Mouse (Mus musculus): ENCODE results near the gene Fbxl19.

The Fbxl19 gene

GRCm38 (mm10) chr7:127744366-127745045, at the start of gene Fbxl19:
Gene Fbxl19 (plus strand): TSS chr7:127744543.
- peak; percentile 79 for DNase-seq

- no peak for DNase-seq
These were observed 45.4 kb upstream of the Fbxl19 start for GRCm38 (mm10) chr7:127698986-127699385.

DNA sequence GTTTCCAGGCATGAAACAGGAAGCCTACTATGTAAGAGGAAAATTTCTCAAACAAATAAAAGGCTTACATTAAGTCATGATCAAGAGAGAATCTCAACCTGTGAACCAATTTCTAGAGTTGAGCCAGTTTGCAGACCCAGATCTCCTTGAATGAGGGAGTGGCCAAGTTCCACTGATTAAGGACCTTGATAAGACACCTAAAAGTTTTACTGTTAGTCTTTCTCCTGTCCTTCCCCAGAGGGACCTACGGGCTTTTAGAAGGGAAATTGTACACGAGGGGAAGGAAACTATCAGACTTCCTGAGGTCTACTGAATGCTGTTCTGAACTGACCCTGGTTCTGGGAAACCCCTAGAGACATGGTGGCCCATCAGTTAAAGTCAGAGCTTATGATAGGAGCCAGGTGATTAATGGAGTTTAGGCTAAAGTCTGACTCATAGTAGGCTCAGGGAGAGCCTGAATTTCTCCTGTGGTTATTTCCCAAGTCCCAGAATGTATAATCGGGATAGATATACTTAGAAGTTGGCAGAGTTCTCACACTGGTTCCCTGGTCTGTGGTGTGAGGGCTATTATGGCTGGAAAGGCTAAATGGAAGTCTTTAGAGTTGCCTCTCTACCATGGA, 43.5 kb upstream of the Fbxl19 start:
- no peak for DNase-seq

DNA sequence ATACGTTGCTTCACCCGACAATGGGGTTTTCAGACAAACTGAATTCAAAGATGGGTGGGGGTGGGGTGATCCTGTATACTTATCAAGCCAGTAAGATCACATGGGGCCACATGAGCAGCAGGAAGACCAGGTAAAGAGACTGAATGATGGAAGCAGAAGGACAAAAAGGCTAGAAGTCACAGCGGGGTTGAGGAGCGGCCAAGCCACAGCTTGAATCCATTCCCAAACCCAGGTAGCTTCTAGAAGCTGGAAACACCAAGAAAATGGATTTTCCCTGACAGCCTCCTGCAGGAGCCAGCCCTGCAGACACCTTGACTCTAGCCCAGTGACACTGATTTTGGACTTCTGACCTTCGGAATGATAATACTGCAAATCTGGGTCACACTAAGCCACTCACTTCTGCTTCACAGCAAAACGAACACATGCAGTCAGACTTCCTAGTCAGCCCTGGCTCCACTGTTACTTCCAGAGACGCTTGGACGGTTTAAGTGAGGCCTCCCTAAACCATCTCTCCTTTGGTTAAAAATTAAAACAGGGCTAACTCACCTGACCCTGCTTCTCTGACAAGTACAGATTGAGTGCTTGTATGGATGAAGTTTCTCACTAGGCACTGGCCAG, 40.7 kb upstream of the Fbxl19 start:
- DNase-seq, result peak; percentile 49

GRCm38 (mm10) chr7:127704598-127704997, 39.7 kb upstream of the Fbxl19 start:
- DNase-seq, result peak; percentile 51

- DNase-seq, result peak; percentile 86
These were observed 38.6 kb upstream of the Fbxl19 start for GRCm38 (mm10) chr7:127705706-127706105.

DNA sequence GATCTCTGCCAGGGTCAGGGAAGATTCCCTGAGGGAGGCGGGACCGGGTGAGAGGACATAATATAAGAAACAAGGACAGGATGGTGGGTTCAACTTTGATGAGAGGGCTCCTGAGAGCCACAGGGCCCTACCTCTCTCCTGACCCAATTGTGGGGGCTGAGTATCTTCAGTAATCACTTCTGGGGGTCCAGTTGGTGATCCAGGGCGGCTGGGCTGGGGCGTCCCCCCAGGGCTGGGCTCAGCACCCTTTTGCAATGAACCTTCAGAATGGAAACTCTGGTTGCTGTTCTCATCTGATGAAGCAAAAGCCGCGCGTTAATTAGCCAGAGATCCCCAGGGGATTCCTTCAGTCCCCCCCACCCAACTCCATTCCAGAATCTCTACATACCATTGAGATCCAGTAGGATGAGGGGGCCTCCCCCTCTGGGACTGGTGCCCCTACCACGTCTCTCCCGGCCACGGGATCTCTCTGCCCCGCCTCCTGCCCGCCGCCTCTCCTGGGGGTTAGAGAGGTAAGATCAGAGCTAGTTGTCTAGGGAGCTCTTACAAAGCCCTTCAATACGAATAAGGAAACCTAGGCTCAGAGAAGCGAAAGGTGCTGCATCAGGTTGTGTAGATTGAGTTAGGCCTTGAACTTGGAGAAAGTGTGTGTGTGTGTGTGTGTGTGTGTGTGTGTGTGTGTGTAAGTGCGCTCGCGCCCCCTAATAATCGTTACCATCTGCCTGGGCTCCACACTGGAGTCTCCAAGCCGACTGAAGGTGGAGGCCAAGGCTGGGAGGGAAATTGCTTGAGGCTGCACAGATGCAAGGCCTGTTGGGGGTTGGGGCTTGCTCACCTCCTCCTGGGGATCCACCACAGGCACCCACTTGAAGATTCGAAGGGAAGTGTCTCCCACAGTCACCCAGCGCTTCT, 37.0 kb upstream of the Fbxl19 start:
- peak; percentile 67 for DNase-seq

DNA sequence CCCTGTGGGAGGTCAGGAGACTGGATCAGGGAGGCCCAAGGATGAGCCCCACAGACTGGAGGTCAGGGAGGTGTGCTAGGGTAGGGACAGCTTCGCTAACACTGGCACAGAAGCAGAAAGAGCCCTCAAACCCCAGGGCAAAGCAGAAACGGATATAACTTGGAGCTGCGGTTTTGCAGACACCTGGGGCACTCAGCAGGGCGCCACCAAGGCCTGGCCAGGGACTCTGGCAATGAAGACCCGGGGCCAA, 36.5 kb upstream of the Fbxl19 start:
- DNase-seq, result no peak

- peak; percentile 88 for DNase-seq
These were observed 35.9 kb upstream of the Fbxl19 start, which contains the start of gene Bcl7c for GRCm38 (mm10) chr7:127708207-127709078. Gene Bcl7c (minus strand): TSS chr7:127708933.

- no peak for DNase-seq
These were observed 34.9 kb upstream of the Fbxl19 start for GRCm38 (mm10) chr7:127709261-127709979.

DNA sequence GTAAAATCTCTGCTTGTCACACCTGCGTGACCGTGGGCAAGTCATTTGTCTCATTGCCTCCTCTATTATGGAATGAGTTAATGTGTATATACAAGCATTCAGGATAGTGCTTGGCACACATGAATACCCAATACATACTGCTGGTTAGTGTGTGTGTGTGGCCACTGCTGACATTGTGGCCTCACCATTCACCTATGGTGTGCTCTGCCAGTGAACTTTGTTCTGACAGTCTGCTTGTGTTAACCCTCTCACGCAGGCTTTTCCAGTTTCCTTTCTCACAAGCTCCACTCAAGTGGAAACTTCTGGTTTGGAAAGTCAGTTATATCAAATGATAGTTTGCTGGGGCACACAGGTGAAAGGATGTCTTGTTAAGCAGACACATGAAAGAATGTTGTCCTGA, 33.3 kb upstream of the Fbxl19 start:
- no peak for DNase-seq

DNA sequence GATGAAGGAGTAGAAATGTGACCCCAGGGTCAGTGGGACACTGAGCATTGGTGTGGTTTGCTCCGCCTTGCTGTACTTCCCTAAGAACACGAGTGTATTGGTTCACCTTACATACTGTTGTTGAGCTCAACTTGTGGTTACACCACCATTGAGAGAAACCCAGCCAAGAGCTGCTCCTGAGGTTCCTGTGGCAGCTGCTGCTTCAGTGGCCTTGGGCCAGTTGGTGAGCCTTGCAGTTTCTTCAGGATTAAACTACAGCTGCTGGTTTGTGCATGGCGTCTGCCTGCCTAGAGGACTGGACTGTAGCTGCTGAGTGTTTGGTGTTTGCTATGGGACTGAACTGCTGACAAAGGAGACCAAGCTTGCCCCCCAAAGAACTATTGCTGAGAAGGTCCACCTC, 32.9 kb upstream of the Fbxl19 start:
- DNase-seq, result peak; percentile 43

GRCm38 (mm10) chr7:127712461-127713385, 31.6 kb upstream of the Fbxl19 start, which contains the start of gene Ctf1:
Gene Ctf1 (plus strand): TSS chr7:127712736.
- DNase-seq, result peak; percentile 78

DNA sequence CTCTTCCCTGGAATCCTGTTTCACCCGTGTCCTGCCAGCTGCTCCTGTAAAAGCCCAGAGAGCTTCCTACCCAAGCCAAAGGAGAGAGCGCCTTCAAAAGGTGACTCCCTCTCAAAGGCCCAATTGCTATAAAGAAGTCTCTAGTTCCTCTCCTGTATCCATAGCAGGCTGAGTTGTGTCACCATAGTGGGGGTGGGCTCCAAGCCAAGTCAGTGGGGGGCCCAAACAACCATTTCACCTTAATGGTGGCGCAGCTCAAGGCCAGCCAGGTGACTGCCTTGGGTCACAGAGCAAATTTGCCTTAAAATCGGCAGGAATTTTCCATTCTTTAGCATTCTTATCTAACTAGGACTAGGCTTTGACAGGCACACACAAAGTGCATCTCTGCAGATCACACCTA, 29.5 kb upstream of the Fbxl19 start:
- DNase-seq, result peak; percentile 53

DNA sequence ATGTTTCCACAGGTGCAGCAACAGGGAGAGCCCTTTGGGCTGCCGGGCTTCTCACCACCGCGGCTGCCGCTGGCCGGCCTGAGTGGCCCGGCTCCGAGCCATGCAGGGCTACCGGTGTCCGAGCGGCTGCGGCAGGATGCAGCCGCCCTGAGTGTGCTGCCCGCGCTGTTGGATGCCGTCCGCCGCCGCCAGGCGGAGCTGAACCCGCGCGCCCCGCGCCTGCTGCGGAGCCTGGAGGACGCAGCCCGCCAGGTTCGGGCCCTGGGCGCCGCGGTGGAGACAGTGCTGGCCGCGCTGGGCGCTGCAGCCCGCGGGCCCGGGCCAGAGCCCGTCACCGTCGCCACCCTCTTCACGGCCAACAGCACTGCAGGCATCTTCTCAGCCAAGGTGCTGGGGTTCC, 27.4 kb upstream of the Fbxl19 start:
- DNase-seq, result peak; percentile 81

DNA sequence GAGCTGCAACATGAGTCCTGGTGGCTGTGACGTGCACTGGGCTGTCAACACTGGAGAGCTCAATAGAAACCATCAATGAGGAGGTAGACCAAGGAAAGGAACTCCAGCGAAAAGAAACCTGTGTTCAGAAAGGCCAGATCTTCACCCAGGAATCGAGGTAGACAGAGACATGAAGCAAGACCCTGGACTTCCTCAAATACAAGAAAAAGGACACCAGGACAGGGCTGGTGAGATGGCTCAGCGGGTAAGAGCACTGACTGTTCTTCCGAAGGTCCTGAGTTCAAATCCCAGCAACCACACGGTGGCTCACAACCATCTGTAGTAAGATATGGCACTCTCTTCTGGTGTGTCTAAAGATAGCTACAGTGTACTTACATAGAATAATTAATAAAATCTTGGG, 26.0 kb upstream of the Fbxl19 start:
- DNase-seq, result no peak

GRCm38 (mm10) chr7:127719258-127719657, 25.1 kb upstream of the Fbxl19 start:
- peak; percentile 28 for DNase-seq

DNA sequence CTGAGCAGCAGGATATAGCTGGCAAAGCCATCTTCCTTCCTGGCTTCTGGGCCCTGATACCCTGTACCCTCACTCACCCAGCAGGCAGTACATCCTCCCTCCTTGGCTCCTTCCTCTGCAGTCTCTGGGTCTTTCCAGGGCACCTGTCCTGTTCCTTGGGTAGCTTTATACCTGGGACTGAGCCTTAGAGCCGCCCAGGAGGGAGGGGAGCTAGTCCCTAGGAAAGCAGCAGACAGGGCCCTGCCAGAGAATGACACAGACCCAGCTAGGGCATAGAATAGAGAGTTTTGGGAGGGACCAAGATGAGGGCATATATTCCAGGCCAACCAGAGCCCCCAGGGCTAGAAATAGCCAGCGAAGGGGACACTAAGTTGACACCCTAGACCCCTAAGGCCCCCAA, 18.9 kb upstream of the Fbxl19 start:
- no peak for DNase-seq

DNA sequence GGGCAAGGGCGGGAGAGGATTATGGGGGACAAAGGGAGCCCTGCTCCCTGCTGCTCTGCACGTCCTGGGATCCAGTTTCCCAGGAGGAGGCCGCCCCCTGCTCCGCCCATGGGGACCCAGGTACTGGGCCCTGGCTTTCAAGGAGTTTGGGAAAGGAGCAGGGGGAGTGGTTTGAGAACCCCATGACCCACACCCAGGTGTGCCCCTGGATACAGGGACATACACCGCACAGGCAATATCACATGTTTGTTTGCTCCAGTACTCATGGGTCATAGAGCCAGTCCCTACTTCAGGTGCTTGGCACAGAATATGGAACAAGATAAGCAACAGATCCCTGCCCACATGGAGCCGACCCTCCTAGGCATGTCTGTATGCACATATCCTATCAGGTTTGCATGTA, 18.4 kb upstream of the Fbxl19 start:
- no peak for DNase-seq

DNA sequence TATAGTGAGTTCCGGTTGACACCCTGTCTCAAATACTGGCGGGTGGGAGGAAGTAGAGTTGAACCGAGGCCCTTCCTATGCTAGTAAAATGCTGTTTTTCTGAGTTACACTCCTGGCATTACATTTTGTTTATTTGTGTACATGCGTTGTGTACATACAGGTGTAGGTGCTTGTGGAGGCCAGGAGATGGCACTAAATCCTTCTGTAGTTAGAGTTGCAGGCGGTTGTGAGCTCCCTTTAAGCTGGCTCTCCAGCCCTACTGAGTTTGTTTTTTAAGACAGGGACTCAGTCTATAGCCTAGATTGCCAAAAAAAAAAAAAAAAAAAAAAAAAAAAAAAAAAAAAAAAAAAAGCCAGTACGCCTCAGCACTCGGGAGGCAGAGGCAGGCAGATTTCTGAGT, 16.4 kb upstream of the Fbxl19 start:
- DNase-seq, result no peak

GRCm38 (mm10) chr7:127730170-127730569, 14.2 kb upstream of the Fbxl19 start:
- no peak for DNase-seq

Data from cerebellum, adult 11-12 months (tissue).